Mouse (Mus musculus): ENCODE measurements around the gene Lrp3. TPM values are rescaled to one million over a fixed set of nuclear protein-coding genes. Genes with fewer than 3 reads are reported as not detected.
A peak's percentile ranks its signal among the peaks of the same experiment; 100 is the strongest.

Lrp3 gene
- total RNA-seq, 2 experiments from 2014 or later = 80.4 to 83.8 TPM

- no peak for DNase-seq (ENCODE audit: low spot score in 2 of 2)
Observed at GRCm38 (mm10) chr7:35191276-35191675, 24.0 kb downstream of the Lrp3 start.

GRCm38 (mm10) chr7:35189699-35190098 lies 25.6 kb downstream of the Lrp3 start:
- no peak for DNase-seq (ENCODE audit: low spot score in 2 of 2)

GRCm38 (mm10) chr7:35185889-35186569 lies 29.3 kb downstream of the Lrp3 start, which contains the start of gene Slc7a10:
TSS of gene Slc7a10 (plus strand) at chr7:35186385.
- no peak for DNase-seq (ENCODE audit: low spot score in 2 of 2)

GRCm38 (mm10) chr7:35184833-35185724 lies 30.2 kb downstream of the Lrp3 start:
- DNase-seq (ENCODE audit: low spot score in 2 of 2) = peak; percentile 62 to 70

GRCm38 (mm10) chr7:35176412-35177381 lies 38.6 kb downstream of the Lrp3 start:
- no peak for DNase-seq (ENCODE audit: low spot score in 2 of 2)

GRCm38 (mm10) chr7:35175533-35175932 lies 39.8 kb downstream of the Lrp3 start:
- DNase-seq (ENCODE audit: low spot score in 2 of 2) = no peak

GRCm38 (mm10) chr7:35172519-35172918 lies 42.8 kb downstream of the Lrp3 start:
- no peak for DNase-seq (ENCODE audit: low spot score in 2 of 2)

GRCm38 (mm10) chr7:35171867-35172382 lies 43.4 kb downstream of the Lrp3 start:
- peak; percentile 84 to 89 for DNase-seq (ENCODE audit: low spot score in 2 of 2)

GRCm38 (mm10) chr7:35169341-35169740 lies 46.0 kb downstream of the Lrp3 start:
- DNase-seq (ENCODE audit: low spot score in 2 of 2) = peak; percentile 95 to 97

GRCm38 (mm10) chr7:35167925-35168324 lies 47.4 kb downstream of the Lrp3 start:
- DNase-seq (ENCODE audit: low spot score in 2 of 2) = no peak

GRCm38 (mm10) chr7:35166988-35167387 lies 48.3 kb downstream of the Lrp3 start:
- no peak for DNase-seq (ENCODE audit: low spot score in 2 of 2)

- no peak for DNase-seq (ENCODE audit: low spot score in 2 of 2)
Observed at GRCm38 (mm10) chr7:35164131-35164530, 51.2 kb downstream of the Lrp3 start.

GRCm38 (mm10) chr7:35163600-35163999 lies 51.7 kb downstream of the Lrp3 start:
- DNase-seq (ENCODE audit: low spot score in 2 of 2) = no peak

- no peak for DNase-seq (ENCODE audit: low spot score in 2 of 2)
Observed at GRCm38 (mm10) chr7:35162443-35162842, 52.9 kb downstream of the Lrp3 start.

GRCm38 (mm10) chr7:35157512-35157911 lies 57.8 kb downstream of the Lrp3 start:
- DNase-seq (ENCODE audit: low spot score in 2 of 2) = no peak

GRCm38 (mm10) chr7:35156561-35157477 lies 58.5 kb downstream of the Lrp3 start:
- DNase-seq (ENCODE audit: low spot score in 2 of 2) = no peak

GRCm38 (mm10) chr7:35154449-35154848 lies 60.8 kb downstream of the Lrp3 start:
- no peak for DNase-seq (ENCODE audit: low spot score in 2 of 2)

- no peak for DNase-seq (ENCODE audit: low spot score in 2 of 2)
Observed at GRCm38 (mm10) chr7:35150860-35151259, 64.4 kb downstream of the Lrp3 start.

Measured in layer of hippocampus, postnatal 10 days (tissue).